Mouse (Mus musculus) embryonic fibroblast, embryonic 13.5 days (primary cell): ENCODE measurements at regions not wholly inside any gene's neighbourhood (a gene's known extent, or its start where the extent isn't known, plus 50 kb on each side); places are given as distances from the start of the nearest gene placed in this dataset.

ENCODE experiments used
- CTCF ChIP-seq: IDR thresholded peaks from 2 replicates; pipeline ENCODE4 v1.5.1; 2011; ENCODE audit warnings: mild to moderate bottlenecking, control low read depth, low read length, moderate library complexity, borderline replicate concordance; ENCODE audit not compliant: insufficient read depth
- POLR2A ChIP-seq: IDR thresholded peaks from 2 replicates; pipeline ENCODE4 v1.6.1; 2011; ENCODE audit warnings: low read depth, mild to moderate bottlenecking, control low read depth, low read length, moderate library complexity

DNA sequence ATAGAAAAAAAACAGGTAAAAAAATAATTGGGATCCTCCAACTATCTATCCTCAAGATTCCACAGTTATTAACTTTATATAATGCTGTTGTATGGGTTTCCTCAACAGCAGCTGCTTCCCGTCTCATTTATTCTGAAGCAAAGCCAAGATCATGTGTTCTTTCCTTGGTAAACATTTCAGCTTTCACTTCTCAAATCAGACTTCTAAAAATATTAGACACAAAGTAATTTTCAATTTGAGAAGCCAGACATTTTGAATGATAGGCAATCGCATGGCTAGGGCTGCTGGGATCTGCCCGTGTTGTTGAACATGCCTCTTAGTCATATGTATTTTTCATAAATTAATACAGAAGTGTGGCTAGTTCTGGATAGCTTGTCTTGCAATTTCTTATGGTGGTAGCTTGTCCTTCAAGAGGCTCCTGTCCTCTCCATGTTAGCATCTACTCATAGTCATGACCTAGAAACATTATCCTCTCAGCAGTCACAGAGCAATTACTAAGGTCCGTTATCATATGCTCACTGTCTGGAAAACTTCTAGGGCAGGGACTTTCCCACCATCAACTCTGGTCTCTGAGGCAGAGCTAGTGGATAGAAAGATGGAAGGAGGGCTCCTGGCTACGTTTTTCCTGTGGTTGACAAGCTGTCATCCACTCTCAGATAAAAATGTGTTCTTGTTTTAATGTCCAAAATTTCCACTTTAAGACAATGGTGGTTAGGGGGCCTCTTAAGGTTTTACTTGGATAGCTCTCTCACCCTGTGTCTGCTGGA is 274.6 kb upstream of the Nmur2 start:
- TF ChIP-seq CTCF = no peak
- TF ChIP-seq POLR2A = no peak
